Mouse (Mus musculus): Measurements from ENCODE around the gene Atp10a. TPM values are rescaled to one million over a fixed set of nuclear protein-coding genes. Genes with fewer than 3 reads are reported as not detected.
A peak's percentile ranks its signal among the peaks of the same experiment; 100 is the strongest.

Atp10a gene
- total RNA-seq, 2 experiments from 2014 or later: 8.2 to 12.3 TPM

DNA sequence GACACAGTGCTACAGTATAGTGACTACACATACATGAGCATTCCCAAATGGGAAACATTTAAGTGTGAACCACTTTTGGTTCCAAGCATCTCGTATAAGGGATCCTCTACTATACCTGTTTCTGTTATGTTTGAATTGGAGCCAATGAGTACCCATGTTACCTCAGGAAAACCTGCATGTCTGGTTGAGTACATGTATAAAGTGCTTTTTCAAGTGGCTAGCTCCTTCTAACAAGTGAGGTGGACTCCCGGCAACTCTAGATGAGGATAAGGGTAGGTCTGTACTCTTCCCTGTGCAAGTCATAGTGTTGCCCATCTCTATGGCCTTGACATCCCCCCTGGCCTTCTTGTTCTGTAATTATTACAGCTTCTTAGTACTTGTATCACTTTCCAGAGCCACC is 31.0 kb downstream of the Atp10a start:
- intact Hi-C loops (cut with DNase I): no loop called here
- no peak for DNase-seq (ENCODE audit: low spot score in 2 of 2)

DNA sequence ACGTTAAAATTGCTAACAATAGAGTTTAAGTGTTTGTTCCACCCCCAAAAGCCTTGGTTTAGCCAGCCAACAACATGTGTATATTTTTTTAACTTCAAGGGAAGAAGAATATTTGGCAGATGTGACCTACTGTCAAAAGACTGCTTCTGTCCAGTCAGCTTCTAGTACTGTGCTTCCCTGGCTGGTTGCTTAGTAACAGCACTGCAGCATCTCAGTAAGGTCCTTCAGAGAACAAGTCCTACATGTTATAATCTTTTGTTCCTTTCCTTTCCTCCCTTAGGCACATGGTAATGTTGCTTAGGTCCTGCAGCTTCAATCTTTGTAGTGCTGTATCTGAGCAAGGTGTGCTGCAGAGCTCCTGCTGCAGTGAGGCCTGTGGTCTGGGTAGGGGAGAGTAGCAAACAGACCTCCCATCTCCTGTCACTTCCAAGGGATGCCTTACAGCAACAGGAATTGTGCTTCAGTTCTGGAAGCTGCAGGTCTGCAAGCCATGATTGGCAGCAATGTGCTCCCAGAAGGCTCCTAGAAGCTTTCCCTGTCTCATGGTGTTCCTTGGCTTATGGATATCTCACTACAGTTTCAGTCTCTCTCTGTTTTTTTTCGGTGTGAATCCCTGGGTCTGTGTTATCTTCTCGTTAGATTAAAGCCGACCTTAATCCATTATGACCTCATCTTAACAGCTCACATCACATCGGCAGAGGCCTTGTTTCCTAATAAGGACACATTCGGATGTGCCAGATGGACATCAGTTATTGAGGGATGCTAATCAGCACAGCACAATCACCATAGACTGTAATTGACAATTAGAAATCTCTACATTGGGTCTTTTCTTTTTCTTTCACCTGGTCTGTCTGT is 34.3 kb downstream of the Atp10a start:
- no peak for DNase-seq (ENCODE audit: low spot score in 2 of 2)
- intact Hi-C loops (cut with DNase I): no loop called here

DNA sequence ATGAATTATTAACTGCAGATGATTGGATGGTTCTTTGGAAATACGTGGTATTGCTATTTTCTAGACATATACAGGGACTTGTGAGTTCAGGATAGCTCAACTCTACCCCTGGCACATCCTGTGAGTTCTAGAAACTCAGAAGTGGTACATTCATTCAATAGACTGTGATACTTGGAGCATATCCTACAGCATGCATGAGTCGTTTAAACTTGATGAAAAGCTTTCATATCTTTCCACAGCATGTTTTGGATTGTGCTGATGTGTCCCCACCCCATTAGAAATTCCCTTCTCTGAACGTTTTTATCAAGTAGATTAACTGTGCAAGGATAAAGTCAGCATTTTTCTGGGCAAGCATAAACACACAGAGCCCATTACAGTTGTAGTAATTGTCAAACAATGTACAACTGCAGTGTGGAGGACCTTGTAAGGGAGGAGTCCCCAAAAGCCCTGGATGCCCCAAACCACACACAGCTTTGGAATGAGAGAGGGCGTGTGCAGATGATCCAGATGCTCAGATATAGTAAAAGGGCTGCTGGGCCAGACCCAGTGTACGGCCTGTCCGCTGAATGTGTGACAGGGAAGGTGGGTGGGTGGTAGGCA is 35.1 kb downstream of the Atp10a start:
- no peak for DNase-seq (ENCODE audit: low spot score in 2 of 2)
- intact Hi-C loops (cut with DNase I): no loop called here

DNA sequence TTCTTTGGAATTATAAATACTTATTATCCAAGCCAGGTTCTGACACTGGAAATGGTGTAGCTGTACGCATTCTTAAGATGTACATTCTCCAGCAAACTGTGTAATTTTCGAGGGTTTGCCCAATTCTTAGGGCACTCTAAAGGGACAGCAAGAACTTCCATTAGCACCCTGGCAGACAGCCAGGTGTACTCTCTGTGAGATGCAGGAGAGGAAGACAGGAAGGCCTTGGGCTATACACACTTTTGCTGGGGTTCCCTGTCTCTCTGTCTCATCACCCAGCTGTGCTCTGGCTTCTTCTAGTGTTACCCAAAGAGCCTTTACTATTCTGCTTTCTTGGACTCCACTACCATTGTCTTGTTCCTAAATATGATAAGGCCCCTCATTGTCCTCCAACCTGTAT is 36.7 kb downstream of the Atp10a start:
- intact Hi-C loops (cut with DNase I): no loop called here
- DNase-seq (ENCODE audit: low spot score in 2 of 2): no peak

DNA sequence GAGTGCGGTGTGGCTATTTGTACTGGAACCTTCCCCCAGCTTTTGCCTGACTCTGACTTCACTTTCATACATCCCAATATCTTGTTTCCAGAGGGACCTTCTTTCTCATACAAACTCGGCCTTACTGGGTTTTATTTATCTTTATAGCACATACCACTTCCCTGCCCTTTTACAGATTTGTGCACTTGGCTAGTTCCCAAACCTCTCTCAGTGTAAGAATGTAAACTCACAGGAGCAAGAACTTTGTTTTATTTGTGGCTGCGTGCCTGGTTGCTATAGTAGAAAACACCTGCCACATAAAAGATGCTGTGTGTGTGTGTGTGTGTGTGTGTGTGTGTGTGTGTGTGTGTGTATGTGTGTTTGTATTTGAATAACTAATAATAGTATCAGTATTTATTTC is 37.4 kb downstream of the Atp10a start:
- intact Hi-C loops (cut with DNase I): no loop called here
- no peak for DNase-seq (ENCODE audit: low spot score in 2 of 2)

DNA sequence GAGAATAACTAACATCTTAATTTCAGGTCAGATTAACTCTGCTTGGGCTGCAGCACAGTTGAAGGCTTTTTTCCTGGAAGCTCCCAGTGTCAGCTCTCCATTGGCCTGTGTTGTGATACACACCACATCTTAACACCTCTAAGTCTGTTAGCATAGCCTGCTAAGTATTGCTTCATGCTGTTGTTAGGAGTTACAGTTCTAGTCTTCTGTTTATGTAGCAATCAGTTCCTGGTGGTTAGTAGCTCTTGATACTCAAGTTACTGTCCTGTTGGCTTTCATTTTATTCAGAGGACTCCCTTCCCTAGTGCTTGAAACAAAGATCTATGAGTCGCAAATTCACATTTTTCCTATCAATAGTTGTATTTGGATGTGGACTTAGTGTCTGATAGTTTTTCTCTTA is 39.7 kb downstream of the Atp10a start:
- intact Hi-C loops (cut with DNase I): no loop called here
- no peak for DNase-seq (ENCODE audit: low spot score in 2 of 2)

DNA sequence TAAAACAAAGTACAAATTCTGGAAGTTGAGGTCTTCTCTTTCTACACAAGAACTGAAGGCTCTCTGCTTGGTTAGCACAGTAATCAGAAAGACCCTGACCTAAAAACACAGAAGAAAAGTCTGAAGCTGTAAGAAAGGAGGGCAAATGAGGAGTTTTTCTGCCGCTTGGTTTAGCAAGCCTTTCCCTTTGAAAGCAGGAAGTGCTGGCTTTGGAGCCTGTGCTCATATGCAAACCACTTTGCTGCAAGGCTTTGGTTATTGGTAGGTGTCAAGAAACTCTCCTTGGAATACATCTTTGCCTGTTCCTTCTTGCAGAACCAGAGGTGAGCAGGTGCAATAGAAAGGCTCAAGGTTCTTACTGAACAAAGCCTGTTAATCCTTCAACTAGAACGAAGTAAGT is 41.1 kb downstream of the Atp10a start:
- intact Hi-C loops (cut with DNase I): no loop called here
- no peak for DNase-seq (ENCODE audit: low spot score in 2 of 2)

DNA sequence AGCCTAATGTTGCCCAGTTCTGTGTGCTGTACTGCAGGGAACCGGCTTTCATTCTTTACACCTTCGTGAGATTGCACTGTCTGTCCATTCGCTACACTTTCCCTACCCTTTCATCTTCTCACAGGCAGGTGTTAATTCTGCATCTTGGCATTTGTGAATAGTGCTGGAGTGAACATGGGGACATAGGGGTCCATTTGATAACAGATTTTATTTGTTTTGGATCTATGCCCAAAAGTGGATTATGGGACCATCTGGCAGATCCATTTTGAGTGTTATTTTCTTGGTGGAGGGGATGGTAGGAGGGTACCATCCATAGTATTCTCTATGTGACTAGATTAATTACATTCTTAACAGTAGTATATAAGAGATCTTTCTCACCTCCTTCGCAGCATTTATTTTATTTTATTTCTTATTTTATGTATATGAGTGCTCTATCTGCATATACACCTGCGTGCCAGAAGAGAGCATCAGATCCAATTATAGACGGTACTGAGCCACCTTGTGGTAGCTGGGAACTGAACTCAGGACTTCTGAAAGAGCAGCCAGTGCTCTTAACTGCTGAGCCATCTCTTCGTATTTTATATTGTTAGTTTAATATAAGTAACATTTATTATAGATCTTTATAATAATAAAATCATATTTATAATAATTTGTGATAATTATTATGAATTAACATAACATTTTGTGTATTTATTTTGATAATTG is 42.9 kb downstream of the Atp10a start:
- DNase-seq (ENCODE audit: low spot score in 2 of 2): no peak
- intact Hi-C loops (cut with DNase I): no loop called here

DNA sequence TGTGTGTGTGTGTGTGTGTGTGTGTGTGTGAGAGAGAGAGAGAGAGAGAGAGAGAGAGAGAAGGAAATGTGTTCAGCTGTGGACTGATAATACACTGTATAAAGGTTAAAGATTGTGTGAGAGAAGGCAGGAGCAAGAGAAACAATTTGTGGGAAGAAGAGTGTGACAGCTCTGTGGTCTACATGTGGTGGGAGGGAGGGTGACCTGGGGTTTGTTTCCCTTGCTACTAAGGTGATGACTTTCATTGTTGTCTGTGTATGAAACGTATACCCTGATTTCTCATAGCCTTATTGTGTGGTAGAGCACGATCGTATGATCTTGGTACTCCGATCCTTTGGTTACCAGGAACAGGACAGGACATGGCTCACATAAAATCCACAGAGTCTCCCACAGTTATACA is 45.3 kb downstream of the Atp10a start:
- DNase-seq (ENCODE audit: low spot score in 2 of 2): no peak
- intact Hi-C loops (cut with DNase I): no loop called here

DNA sequence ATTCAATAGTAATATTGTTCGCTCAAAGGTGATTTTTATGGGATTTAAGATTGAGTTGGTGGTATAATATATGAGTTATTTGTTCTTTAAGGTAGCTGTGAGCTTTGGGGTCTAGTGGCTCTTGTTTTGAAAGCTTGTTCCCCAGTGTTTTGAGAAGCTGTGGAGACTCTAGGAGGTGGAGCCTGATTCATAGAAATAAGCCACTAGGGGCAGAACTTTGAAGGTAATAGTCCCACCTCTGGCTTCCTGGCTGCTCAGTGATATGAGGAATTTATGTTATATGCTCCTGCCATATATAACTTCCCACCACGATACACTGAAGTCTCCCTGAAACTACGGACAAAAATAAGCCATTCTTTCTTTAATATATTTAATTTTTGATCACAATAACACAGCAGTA is 49.2 kb downstream of the Atp10a start:
- intact Hi-C loops (cut with DNase I): no loop called here
- no peak for DNase-seq (ENCODE audit: low spot score in 2 of 2)

DNA sequence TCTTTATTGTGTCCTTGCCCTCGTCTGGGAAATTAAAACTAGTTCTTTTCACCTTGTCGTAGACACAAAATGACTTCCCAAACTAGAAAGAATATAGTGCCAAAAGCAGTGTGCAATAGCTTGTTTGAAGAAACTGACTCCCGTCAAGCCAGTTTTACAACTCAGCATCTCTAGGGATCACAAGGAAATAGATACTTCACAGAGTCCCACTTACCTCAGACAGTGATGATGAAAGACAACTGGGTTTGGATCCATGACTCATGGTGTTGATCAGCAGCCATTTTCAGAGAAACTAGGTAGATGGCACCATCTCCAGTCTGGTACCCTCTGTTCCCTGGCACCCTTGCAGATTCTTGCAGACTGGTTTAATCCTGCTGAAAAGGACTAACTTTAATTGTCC is 53.3 kb downstream of the Atp10a start:
- DNase-seq (ENCODE audit: low spot score in 2 of 2): no peak
- intact Hi-C loops (cut with DNase I): no loop called here

DNA sequence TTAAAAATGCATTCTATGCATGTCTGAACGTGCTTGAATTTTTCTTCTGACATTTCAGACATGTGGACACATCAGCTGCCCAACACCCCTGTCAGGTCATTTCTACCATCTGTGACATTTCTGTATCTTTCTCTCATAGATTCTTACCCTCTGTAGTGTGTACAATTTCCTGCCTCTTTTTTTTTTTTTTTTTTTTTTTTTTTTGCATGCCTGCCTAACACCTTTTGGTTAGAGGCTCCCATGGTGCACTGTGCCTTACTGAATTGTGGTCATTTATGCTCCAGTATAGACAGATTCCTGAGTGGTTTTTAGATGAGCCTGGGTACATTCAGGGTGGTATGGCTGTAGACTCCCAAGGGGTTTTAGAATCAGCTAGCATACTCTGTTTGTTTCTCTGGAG is 54.3 kb downstream of the Atp10a start:
- intact Hi-C loops (cut with DNase I): no loop called here
- DNase-seq (ENCODE audit: low spot score in 2 of 2): no peak

DNA sequence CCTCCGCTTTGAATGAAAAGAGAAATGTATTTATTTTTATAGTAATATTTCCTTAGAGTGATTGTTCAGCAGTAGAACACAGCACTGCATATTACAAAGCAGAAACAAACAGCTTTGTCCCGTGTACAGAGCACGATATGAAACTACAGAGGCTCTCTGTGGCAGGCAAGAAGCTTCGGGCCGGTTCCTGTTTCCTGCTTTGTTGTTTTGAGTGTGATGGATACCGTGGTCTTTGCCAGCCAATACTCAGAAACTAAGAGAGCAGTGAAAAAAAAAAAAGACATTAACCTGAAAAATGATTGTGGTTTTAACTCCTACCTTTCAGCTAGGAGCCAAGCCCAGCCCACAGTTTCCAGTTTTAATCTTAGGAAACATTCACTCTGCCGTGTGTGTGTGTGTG is 55.8 kb downstream of the Atp10a start:
- intact Hi-C loops (cut with DNase I): no loop called here
- DNase-seq (ENCODE audit: low spot score in 2 of 2): no peak

DNA sequence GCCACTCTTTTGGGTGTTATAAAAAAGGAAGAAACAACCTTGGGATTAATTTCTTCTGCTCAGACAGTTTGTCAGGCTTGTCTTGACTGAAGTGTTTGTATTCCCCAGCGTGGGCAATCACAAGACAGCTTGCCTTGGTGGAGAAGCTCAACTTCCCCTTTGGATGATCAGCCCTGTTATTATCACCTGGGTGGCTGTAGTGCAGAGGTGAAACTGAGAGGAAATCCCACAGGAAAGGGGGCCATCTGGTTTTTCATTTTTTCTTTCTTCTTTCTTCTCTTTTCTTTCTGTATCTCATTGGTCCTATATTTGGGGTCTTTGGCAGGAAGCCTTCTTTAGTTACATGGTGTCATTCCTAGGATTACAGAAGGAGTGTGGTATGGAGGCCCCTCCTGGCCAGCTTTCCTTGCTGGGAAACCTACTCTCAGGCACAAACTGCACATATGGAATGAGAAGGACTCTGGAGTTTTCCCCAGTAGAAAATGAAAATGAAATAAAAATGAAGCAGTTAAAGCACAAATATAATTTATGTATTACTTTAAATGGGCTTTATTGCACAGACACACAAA is 59.7 kb downstream of the Atp10a start:
- DNase-seq (ENCODE audit: low spot score in 2 of 2): peak in 1 of 2 experiments; percentile 8
- intact Hi-C loops (cut with DNase I): no loop called here

DNA sequence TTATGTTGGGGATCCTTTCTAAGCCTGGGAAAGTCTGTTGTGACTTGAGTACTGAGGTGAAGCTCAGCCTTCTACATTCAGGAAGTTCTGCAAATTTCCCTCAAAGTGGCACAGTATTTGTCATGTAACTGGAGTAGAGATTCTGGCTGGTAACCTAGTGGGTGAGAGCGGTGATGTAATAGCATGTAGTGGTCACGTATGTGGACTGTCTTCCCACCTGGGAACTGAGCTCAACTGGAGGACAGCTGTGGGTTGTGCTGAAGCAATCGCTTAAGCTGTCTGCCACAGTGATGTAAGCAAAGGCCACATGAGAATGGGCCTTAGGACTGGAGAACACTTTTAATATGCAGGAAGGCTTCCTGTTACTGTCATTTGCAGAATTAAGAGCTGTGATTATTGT is 60.7 kb downstream of the Atp10a start:
- DNase-seq (ENCODE audit: low spot score in 2 of 2): no peak
- intact Hi-C loops (cut with DNase I): no loop called here

DNA sequence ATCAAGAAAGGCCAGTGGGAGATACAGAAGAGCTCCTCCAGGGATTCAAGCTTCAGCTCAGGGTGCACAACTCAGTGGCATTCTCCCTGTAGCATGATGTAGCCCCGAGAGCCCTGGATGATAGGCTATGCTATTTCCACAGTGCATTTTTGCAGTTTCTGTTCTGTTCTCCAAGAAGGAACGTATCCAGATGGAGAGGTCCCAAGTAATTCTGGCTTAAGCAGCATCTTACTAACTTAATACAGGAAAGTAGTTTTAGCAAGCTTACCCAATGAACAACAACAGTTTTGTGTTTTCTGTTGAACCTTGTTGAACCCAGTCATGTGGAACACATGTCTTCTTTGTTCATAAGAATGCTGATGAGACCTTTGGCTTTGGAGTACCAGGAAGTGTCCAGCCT is 62.6 kb downstream of the Atp10a start:
- no peak for DNase-seq (ENCODE audit: low spot score in 2 of 2)
- intact Hi-C loops (cut with DNase I): no loop called here

DNA sequence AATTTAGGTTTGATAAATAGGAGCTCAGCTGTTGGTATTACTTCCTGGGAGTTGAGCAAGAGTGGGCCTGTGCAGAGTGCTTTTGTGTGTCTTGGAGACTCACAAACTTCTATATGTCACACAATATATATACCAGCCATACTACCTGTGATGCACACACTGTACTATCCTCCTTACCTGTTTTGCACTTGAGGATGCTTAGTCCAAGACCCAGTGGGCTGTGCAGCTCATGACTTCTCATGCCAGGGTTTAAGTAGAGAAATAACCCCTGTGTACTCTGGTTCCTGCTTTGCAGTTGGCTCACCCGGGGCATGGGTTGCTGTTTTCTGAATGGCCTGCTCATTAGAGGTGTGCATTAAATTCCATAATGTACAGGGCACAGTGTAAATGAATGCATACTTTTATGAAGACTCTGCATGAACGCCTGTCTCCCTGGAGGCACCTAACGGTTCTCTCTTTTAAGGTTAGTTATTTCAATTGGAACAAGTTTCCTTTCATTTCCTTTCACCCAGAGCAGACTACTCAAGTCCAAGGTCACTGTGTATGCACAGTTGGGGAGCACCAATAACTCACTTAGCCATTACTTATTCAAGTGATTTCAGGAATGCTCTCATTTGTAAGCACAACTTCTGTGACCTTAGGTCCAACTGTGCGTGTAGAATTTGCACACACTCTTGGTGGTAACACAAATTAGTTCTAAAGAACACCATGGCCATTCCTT is 63.4 kb downstream of the Atp10a start:
- DNase-seq (ENCODE audit: low spot score in 2 of 2): no peak
- intact Hi-C loops (cut with DNase I): no loop called here

DNA sequence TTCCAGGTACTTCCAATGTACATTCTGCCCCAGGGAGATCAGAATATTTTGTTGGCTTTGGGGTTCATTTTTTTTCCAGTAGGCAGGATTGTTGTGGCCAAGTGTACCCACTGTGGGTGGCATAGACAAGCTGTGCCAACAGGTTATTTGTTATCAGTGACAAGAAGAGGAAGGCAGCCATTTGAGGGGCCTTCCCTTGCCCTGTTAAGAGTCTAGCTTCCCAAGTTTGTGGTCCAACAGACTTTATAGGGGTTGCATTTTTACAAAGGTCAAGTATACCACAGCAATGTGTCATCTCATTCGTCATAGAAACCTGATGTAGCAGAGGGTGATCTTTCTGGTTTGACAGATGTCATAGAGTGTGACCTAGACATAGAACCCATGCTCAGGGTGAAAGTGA is 66.3 kb downstream of the Atp10a start:
- DNase-seq (ENCODE audit: low spot score in 2 of 2): no peak
- intact Hi-C loops (cut with DNase I): no loop called here

DNA sequence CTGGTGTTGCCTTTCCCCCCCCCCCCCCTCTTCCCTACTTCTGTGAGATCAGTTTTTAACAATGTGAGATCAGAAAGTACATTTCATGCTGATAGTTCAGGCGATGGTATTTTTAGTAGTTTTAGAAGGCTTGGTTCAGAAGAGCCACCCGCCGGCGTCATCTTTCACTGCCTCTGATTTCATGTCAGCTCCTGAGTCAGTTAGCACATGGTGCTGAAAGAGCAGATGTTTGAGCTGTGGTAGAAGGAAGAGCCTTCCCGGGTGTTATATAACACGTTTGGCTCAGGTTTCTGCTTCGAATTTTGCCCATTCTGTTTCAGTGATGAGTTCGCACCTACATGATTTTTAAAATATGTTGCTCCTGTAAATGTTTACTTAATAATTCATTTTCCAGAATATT is 74.2 kb downstream of the Atp10a start:
- DNase-seq (ENCODE audit: low spot score in 2 of 2): peak; percentile 58 to 65
- intact Hi-C loops (cut with DNase I): no loop called here

DNA sequence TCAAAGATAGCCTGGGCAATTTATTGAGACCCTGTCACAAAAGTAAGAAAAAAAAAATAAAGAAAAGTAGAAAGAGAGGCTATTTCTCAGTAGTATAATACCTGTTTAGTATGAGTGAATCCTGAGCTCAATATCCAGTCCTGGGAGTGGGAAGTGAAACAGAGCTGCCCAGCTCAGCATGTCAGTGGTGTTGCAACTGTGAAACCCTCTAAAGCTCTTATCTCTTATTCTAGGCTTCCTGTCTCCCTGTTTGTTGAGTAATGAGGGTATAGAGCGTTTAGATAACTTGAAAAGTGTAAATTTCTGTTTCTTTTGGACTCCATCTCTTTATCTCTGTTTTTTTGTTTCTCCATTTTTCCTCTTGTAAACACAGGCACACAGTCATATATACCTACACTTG is 74.9 kb downstream of the Atp10a start:
- intact Hi-C loops (cut with DNase I): no loop called here
- no peak for DNase-seq (ENCODE audit: low spot score in 2 of 2)

All from left cerebral cortex, postnatal 36 days (tissue).